Mouse (Mus musculus): ENCODE measurements at regions not wholly inside any gene's neighbourhood (a gene's known extent, or its start where the extent isn't known, plus 50 kb on each side); places are given as distances from the start of the nearest gene placed in this dataset.

GRCm38 (mm10) chr4:131076628-131077027, 132.4 kb downstream of the Matn1 start:
- no peak for TF ChIP-seq GATA1 (IDR thresholded peaks at IDR 0.05; ENCODE audit: borderline replicate concordance, low read length)
- TF ChIP-seq FLI1 (IDR thresholded peaks at IDR 0.05; ENCODE audit: low read length), result no peak

Measured in megakaryocyte, embryonic 14.5 days (primary cell).